Mouse (Mus musculus) cerebellum, postnatal 14 days (tissue): ENCODE measurements around the gene Gmds.

Experiments
- DNase-seq, 2 experiments: peaks; one replicate each; pipeline ENCODE4 v3.0.0; 2021; ENCODE audit warnings: mixed read lengths in 2 of 2

The Gmds gene

DNA sequence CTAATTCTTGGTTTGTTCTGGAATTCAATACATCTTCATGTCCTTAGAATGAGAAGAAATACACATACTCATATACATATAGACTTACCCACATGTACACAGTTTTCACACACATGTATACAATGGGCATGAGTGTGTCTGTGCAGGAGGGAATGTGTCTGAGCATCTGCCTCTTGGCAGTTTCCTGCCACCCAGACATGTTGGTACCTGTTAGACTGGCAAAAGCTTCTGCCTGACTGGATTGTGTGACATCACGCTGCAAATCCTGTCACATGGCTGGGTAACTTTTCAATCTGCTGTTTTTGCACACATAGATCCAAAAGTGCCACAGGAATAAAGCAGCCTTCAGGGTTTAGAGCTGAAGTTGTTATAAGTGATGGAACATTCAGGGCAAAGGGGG, 465.3 kb downstream of the Gmds start:
- no peak for DNase-seq

DNA sequence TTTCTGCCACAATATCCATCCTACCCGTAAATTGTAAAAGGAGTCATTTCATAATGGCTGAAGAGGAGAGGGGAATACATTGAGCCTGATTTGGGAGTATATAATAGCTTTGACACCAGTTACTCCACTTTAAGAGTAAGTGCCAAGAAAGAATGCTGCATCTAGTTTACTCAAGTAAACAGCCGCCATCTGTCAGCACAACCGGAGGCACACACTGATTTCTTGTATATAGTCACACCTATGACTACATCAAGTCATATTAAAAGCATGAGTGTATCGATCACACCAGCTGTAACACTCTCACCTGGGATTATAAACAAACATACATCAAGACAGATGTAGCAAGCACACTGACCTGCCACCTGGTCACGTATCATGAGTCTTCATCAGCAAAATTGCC, 473.8 kb downstream of the Gmds start:
- DNase-seq: no peak

DNA sequence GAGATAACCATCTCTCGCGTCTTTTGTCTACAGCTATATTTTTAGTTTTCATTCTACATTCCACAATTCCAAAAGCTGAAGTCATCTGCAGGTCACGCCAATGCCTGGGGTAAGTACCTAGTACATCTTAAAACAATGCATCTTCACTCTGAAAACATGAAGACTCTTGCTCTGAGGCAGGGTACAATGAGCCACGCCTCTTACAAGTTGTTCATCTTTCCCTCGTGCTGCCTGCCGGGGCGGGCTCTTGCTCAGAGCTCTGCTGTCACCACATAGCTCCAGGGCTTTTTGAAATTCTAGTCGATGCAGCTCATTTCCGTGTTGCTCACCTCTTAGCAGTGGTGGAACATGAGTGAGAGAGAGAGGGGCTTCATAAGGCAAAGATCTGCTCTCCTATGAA, 475.1 kb downstream of the Gmds start:
- no peak for DNase-seq

DNA sequence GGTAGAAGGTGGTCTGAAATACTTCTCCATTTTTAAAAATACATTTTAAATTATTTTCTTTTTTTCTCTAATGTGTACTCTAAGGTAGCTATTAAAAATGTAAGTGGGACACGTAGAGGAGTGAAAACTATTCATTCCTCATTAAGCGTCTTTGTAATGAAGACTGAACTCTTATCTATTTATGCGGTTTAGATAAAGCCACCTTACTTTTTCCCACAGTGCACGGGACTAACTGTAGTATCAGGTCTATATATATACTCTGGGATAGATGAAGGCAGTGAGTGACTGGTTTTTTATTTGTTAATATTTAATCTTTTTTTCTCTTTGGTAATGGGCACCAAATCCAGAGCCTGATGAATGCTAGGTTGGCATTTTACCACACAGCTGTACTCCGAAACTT, 478.3 kb downstream of the Gmds start:
- DNase-seq: no peak

DNA sequence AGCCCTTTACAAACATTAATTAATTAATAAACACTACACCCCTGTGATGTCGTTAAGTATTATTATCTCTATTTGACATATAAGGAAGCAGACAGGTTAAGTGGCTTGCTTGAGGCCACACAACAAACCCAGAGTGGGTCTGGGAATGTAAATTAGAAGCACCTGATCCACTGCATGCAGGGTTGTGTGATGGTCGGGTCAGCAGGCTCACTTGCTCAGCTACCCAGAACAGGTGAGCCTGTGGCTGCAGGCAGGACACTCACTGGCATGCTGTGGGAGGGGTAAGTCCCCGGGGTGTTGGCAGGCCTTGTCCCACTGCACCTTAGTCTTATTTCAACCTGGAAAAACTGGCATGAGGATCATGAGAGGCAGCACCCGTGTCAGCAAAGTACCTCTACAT, 484.5 kb downstream of the Gmds start:
- no peak for DNase-seq

DNA sequence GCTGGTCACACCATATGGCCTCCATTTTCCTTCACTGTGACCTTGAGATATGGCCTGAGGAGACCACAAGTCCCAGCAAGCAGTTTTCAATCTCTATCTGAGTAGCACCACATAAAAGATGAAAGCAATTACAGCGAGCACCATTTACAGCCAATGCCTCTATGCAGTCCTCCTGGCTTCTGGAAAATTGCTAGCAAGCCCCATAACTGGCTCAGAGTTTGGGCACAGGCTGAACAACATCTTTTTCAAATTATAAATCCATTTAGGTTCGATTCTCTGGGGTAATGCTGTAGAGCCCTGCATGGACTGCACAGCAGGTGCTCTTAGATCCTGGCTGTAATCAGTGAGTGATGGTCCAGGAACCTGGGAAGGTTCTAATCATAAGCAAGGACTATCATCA, 485.0 kb downstream of the Gmds start:
- no peak for DNase-seq

DNA sequence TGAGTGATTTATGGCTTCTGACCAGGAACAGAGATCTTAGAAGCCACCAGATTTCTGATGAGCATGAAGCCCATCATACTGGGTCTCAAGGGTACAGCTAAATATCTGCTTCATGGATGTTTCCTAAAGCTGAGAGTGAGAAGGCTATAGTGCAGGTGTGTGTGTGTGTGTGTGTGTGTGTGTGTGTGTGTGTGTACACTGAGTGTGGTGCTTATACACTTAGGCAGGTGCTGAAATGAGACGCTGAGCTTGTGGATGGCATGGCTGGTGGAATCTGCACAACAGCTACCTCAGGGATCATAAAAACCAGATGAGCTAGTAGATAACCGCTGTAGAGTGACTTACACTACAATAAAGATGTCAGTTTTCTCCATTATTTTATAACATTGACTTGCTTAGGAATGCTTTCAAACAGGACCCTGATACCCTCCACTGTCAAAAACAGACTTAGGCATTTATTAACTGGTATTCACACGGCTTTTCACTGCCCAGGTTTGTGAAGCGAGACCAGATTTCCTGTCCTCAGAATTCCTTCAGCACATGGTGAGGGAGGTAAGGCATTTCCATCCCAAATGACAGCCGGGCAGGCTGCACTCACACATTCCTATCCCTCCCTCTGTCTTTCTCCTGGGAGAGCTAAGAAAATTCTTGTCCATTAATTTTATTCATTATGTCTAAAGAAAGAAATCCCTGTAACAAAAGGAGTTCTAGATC, 489.1 kb downstream of the Gmds start:
- no peak for DNase-seq

DNA sequence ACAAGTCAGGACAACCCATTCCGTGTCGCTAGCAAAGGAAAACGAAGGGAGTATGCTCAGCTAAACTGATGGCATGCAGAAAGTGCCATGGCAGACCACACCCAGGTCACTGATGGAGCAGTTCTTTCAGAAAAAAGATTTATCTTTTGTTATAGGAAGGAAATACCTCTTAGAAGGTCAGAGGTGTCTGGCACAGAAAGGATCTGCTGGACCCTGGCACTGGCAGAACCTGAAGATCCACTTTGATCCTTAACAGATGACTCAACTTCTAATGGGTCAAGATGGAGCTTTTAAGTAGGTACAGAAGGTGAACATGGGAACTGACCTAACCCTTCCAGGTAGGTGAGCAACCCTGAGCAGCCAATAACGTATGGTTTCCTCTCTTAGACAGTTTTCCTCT, 502.7 kb downstream of the Gmds start:
- DNase-seq: no peak

DNA sequence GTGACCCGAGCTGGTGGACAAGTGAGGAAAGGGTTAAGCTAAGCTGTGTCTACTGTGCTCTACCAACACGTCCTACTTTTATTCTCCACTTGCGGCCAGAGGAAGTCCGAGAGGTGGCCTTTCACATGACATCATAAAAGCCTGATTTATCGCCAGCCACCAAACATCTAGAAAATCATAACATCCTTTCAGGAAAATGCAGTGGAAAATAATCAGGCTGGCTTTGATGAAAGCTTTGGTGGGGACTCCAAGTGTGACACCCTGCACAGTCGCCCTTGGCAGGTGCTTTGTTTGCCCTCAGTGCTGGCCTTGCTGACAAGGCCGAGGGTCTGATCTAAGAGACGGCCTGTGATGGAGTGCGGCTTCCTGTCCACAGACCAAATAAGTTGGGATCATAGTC, 508.2 kb downstream of the Gmds start:
- no peak for DNase-seq

DNA sequence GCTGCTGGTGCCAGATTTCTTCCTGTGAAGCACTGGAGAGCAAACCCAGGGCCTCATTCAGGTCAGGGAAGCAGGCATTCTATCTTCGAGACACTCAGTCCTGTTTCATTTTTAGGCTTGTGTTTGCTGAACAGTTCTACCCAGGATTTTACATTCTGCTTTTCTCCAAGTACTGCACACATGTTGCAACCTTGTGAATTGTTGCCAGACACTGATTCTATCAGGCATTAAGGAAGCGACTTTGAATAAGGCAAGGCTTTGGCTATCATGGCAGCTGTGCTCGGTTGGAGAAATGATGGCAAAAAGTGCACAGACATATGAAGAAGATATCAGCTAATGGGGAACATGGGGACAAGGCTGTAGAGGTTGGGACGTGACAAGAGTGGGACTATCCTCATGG, 510.1 kb downstream of the Gmds start:
- no peak for DNase-seq

DNA sequence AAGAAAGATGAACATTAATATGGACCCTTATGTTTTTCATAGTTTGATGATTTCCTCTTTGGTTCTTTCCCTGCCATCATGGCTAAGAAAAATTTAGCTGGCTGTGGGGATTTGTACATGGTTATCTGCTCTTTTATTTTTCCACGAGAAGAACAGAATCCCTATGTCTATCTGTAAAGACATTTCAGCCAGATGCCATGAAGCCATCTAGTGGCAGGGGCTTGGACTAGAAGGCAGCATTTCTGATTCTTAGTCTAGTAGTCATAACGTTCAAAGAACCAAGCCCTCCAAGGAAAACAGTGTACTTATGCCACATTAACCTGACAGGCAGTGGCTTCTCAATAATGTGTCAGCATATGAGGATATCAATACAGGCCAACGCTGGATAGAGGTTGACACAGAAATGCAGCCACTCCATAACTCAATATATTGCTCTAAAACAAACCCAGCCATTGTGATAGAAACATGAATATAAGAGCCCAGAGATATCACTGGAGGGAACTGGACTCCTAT, 510.7 kb downstream of the Gmds start:
- no peak for DNase-seq

DNA sequence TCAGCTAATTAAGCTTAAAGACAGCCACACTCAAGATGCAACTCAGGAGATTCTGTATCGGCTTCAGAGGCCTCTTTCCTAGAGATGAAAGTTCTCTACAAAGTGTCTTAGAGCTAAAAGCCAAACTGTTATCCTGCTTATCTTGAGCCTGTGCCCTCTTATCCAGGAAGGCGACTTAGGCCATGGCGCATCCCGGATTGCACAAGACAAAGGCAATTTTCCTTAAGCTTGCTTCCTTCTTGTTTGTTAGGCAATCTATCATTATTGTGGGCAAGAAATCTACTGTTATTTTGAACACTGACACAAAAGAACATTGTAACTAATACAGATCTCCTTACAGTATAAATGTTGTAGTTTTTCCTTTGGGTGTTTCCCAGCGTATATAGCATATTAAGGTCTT, 511.4 kb downstream of the Gmds start:
- DNase-seq: no peak

DNA sequence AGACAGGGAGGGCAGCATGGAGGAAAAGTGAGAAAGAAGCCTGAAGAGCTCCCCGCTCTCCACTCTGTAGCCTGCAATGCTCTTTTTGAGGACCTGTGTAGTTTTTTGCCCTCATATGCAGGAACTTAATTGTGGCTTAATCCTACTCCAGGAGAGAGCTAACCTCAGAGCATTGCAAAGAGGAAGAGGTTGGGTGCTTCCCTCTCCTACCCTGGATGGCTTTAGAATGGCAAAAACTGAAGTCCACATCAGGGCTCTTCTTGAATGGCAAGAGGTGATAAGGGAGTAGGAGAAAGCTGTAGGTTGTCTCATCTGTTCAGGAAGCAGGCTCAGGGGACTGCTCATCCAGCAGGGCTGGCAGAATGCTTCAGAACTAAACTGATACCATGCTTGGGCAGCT, 513.4 kb downstream of the Gmds start:
- no peak for DNase-seq

DNA sequence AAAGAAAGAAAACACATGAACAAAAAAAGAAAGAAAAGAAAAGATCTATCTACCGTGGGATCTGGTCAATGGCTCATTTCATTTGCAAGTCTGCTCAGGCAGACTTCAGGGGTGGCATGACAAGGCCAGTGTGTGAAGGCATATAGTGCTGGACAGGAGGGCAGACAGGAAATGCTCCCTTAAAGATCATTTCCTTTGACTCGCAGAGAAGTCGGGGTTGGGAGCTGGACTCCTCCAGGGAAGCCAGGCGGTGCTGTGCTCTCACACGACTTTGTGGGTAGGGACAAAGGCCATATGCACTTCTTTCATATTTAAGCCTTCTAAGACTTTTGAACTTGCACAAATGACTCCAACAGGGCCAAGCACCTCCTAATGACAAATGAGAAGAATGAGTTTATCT, 515.2 kb downstream of the Gmds start:
- no peak for DNase-seq

DNA sequence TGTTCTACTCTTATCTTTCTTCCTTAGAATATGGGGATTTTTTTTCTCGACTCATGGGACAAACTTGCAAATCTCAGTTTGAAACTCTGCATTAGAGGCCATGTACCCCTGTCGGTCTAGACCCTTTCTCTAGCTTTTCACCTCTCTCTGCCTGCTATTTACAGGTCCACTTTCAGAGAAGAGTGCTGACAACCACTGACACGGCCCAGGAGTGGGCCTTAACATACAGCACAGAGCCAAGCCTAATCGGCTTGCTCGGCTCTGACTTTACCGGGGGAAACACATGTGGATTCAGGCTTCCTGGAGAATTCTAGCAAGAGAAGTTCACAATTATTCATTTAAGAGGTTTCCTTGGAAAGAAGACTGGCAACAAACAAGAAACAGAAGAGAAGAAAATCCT, 517.5 kb downstream of the Gmds start:
- no peak for DNase-seq

DNA sequence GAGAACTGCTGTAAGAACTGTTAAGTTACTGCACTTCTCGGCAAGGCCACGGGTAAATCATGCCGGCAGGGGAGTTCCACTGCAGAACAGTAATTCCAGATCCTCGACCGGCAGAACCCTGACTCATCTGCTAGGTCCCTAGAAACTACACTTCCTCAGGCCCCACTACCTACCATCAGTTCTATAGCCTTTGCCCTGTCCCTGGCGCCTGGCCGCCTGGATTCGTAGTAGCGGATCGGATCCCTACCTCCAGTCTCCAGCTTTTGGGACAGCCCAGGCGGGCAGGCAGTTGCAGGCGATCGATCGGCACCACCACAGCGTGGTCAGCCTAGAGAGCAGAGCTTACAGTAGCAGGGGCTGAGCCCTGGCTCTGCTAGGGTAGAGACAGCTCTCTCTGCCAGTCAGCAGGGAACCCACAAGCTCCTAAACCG, 517.9 kb downstream of the Gmds start:
- peak in 1 of 2 experiments; percentile 46 for DNase-seq

DNA sequence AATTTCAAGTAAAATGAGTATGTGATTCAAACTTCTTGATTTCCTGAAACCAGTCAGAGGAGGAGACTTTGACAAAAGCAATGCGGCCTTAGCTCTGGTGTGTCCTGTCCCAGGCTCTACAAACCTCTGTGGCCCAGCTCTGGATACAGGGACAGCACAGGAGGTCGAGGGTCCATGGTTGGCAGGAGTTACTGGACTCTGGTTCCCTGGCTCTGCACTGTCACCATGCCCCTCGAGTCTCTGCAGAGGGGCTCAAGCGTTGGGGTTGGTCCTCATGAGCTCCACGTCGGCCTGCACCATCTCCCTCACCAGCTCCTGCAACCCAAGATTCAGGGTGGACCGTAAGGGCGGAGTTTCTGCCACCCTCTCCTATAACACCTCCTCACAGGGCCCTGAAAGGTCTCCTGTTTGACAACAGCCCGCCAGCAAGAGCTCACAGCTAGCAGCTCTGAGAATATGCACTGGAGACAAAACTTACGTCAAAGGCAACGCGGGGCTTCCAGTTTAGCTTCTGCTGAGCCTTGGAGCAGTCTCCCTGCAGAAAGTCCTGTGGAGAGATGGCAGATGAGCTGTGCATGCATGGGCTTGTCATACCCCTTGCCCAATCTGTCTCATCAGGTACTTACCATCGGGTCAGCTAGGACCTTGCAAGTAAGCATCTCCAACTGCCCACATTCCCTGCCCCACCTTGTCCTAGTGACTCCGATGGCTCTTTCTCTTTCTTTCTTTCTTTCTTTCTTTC, 518.7 kb downstream of the Gmds start:
- DNase-seq: no peak

DNA sequence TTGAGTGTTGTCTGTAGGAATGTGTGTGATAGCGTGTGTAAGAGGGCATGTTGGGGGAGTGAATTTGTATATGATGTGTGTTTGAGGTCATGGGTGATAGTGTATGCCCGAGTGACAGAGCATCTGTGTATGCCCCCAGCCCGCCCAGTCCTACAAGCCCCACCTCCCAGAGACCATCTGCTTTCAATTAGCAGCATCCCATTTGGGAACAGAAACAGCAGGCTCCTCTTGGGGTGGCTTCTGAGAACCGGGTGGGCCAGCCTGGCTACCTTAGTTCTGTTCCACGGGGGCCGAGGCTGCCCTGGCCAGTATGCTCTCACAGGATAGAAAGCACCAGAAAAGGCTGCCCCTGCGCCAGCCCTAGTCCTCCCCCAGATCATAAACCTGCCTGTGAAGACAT, 520.2 kb downstream of the Gmds start:
- DNase-seq: no peak

DNA sequence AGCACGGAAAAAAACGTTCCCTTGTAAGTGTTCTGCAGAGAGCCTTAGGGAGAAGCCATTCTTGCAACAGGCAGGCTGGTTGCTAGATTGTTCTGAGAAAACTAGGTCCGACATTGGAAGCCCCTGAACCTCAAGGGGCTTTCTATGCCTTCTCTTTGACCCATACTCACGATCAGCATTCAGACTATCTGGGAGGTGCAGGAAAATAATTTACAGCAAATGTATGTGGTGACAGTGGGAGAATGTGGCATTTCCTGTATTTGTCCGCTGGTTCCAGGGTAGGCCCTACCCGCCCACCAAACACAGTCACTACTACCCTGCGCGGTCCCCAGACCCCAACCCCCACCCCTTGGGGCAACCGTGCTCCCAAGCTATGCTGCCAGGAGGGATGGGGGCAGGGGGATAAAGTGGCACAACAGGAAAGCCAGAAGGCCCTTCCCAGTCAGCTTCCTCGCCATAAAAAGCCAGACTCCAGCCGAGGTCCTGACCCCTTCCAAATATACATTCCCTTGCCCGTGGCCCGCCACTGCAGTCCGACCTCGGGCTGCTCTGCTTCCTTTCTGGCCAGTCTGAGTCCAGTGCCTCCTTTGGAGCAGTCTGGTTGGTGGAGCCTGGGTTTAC, 523.0 kb downstream of the Gmds start:
- no peak for DNase-seq

DNA sequence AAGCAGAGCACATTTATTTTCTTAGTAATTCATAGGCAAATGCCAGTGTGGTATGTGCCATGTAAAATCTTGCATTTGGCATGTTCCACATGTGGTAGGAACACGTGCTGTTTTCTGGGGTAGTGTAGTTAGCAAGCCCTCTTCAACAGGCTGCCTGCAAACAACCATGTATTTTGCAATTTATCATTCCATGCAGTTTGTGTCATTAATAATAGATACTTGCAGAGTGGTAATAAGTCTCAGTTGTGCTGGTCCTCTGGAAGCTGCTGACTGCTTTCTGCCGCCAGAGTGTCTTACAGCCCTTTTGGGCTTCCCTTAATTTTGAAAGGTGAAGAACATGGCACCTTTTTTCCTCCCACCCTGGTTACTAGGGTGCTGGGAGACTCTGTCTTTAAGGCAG, 525.8 kb downstream of the Gmds start:
- no peak for DNase-seq

DNA sequence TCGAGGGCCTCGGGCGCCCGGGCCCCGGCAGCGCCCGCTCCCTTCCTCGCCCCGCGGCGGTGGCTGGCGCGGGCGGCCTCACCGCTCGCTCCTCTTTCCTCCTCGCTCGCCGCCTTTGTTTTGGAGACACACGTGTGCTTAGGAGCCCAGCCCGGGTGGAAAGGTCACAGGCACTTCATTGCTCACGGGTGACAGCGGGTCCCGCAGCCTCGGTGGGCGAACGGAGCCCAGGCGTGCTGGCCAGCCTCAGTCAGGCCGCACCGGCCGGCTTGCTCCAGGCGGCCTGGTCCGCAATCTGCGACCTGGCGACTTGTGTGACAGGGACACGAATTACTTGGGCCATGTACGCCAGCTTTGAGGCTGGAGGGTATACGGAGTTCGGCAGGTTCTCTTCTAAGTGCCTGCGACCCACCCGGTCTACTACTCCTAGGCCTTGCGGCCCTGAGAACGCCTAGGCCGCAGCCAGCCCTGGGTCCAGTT, 527.0 kb downstream of the Gmds start:
- DNase-seq: no peak

DNA sequence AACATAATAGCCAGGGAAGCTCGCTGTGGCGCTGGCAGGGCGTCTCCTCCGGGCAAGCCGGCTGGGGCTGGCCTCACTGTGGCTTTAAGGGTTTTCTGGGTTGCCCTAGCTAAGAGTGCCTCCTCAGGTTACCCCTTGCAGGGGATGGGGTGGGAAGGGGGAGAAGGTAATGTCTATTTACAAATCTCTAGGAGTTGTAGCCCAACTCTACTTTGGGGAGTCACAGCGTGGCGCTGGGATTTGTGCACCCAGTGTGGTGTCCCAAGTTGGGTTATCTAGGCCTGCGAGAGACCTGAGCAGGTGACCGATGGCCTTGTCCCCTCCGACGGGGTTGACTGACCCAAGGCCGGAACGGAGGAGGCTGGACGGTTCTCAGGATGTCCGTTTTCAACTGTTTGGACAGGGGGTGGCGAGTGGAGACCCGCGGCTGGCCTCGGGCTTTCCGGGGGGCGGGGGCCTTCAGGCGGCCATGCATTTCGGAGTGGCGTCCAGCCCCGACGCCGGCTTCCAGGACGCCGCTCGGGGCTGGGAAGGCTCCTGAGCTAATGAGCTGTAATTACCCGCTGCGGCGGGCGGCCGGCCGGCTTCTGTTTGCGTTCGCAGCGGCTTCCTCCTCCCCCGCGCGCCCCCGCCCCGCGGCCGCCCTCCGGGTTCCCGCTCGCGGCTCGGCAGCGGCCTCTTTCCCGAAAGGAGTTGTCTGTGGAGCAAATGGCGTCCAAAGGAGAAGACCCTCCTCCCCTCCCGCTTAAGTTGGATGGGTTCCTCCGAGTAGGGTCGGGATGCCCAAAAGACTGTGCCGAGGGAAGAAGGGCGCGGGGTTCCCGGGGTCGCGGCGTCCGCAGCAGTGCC, 527.6 kb downstream of the Gmds start:
- DNase-seq: peak in 1 of 2 experiments; percentile 17

DNA sequence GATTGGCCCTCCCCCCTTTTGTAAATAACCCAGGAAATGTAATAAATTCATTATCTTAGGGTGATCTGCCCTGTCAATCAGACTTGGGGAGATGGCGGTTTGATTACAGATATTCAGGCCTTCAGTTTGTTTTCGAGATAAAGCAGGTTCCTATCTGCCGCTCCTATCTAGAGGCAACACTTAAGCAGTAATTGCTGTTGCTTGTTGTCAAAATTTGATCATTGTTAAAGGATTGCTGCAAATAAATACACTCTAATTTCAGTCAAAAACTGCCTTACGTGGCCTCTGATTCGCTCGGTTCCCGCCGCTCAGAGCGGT, 528.2 kb downstream of the Gmds start:
- DNase-seq: no peak
